Mouse (Mus musculus): ENCODE results near the gene Gm8909. TPM values are rescaled to one million over a fixed set of nuclear protein-coding genes. Genes with fewer than 3 reads are reported as not detected.
"Not testable (repeated sequence)": the region's sequence is repeated elsewhere in the genome, so short reads cannot be mapped to it uniquely, and the experiment has no call there.

Gm8909 gene
- polyA plus RNA-seq, 1 experiment from 2014 or later, result 0.25 TPM

- Histone ChIP-seq H3K4me1 (replicated peaks; ENCODE audit: control insufficient read depth, insufficient read depth, low read length) (no peaks in the 10 kb centered on the region), H3K36me3 (ENCODE audit: control insufficient read depth, insufficient read depth, low read length) (no peaks in the 10 kb centered on the region), H3K4me2 (no peak overlapping the region), H3K4me3 (ENCODE audit: low read depth, low read length) (no peak overlapping the region), H3K27ac (ENCODE audit: low read depth, low read length) (no peak overlapping the region), H3K9me3 (ENCODE audit: control insufficient read depth, low read length) (no peaks in the 10 kb centered on the region), H3K27me3 (replicated peaks; ENCODE audit: control insufficient read depth, insufficient read depth, low read length) (peaks cover 22% of the 10 kb centered on the region), H3K9ac (ENCODE audit: low read depth, low read length) (no peak overlapping the region)
- no peak for ATAC-seq (replicated peaks; ENCODE audit: low FRiP score)
- DNase-seq (ENCODE audit: low spot score), result no peak
- WGBS, result 54% methylated on average over 2 of the region's 2 CpGs
These were observed 24.0 kb upstream of the Gm8909 start for GRCm38 (mm10) chr17:36192371-36192770.

GRCm38 (mm10) chr17:36190169-36190507, 21.8 kb upstream of the Gm8909 start, which contains the start of gene H2-T3:
Gene H2-T3, minus strand, starts transcription at chr17:36190287.
- DNase-seq (ENCODE audit: low spot score) (no peak), ATAC-seq (replicated peaks; ENCODE audit: low FRiP score) (no peak)
- Histone ChIP-seq H3K9ac (ENCODE audit: low read depth, low read length) (no peak within 1 kb of the TSS), H3K9me3 (ENCODE audit: control insufficient read depth, low read length) (no peaks in the 10 kb centered on the region), H3K27ac (ENCODE audit: low read depth, low read length) (no peak within 1 kb of the TSS), H3K4me3 (ENCODE audit: low read depth, low read length) (no peak within 1 kb of the TSS), H3K36me3 (ENCODE audit: control insufficient read depth, insufficient read depth, low read length) (no peaks in the 10 kb centered on the region), H3K27me3 (replicated peaks; ENCODE audit: control insufficient read depth, insufficient read depth, low read length) (peaks cover 28% of the 10 kb centered on the region), H3K4me1 (replicated peaks; ENCODE audit: control insufficient read depth, insufficient read depth, low read length) (no peaks in the 10 kb centered on the region), H3K4me2 (no peak within 1 kb of the TSS)
- 64% methylated on average over 2 of the region's 2 CpGs for WGBS

- H3K27ac ChIP-seq (ENCODE audit: low read depth, low read length), result no peak overlapping the region
- no peak for DNase-seq (ENCODE audit: low spot score)
- H3K4me2 ChIP-seq, result no peak overlapping the region
- H3K4me3 ChIP-seq (ENCODE audit: low read depth, low read length), result no peak overlapping the region
- 31% methylated on average over 18 of the region's 18 CpGs for WGBS
- no peak overlapping the region for H3K9ac ChIP-seq (ENCODE audit: low read depth, low read length)
- no peak for ATAC-seq (replicated peaks; ENCODE audit: low FRiP score)
- H3K4me1 ChIP-seq (replicated peaks; ENCODE audit: control insufficient read depth, insufficient read depth, low read length), result no peaks in the 10 kb centered on the region
- peaks cover 28% of the 10 kb centered on the region for H3K27me3 ChIP-seq (replicated peaks; ENCODE audit: control insufficient read depth, insufficient read depth, low read length)
- no peaks in the 10 kb centered on the region for H3K36me3 ChIP-seq (ENCODE audit: control insufficient read depth, insufficient read depth, low read length)
- no peaks in the 10 kb centered on the region for H3K9me3 ChIP-seq (ENCODE audit: control insufficient read depth, low read length)
These were observed 21.3 kb upstream of the Gm8909 start for GRCm38 (mm10) chr17:36189491-36190168.

GRCm38 (mm10) chr17:36187540-36187939, 19.2 kb upstream of the Gm8909 start:
- H3K36me3 ChIP-seq (ENCODE audit: control insufficient read depth, insufficient read depth, low read length), result no peaks in the 10 kb centered on the region
- 38% methylated on average over 3 of the region's 3 CpGs for WGBS
- no peak for ATAC-seq (replicated peaks; ENCODE audit: low FRiP score)
- no peak overlapping the region for H3K9ac ChIP-seq (ENCODE audit: low read depth, low read length)
- no peaks in the 10 kb centered on the region for H3K4me1 ChIP-seq (replicated peaks; ENCODE audit: control insufficient read depth, insufficient read depth, low read length)
- H3K4me3 ChIP-seq (ENCODE audit: low read depth, low read length), result no peak overlapping the region
- H3K27me3 ChIP-seq (replicated peaks; ENCODE audit: control insufficient read depth, insufficient read depth, low read length), result peaks cover 31% of the 10 kb centered on the region
- DNase-seq (ENCODE audit: low spot score), result no peak
- H3K4me2 ChIP-seq, result no peak overlapping the region
- no peak overlapping the region for H3K27ac ChIP-seq (ENCODE audit: low read depth, low read length)
- H3K9me3 ChIP-seq (ENCODE audit: control insufficient read depth, low read length), result no peaks in the 10 kb centered on the region

- Histone ChIP-seq H3K9ac (ENCODE audit: low read depth, low read length) (no peak overlapping the region), H3K4me3 (ENCODE audit: low read depth, low read length) (no peak overlapping the region), H3K27me3 (replicated peaks; ENCODE audit: control insufficient read depth, insufficient read depth, low read length) (peaks cover 34% of the 10 kb centered on the region), H3K36me3 (ENCODE audit: control insufficient read depth, insufficient read depth, low read length) (no peaks in the 10 kb centered on the region), H3K27ac (ENCODE audit: low read depth, low read length) (no peak overlapping the region), H3K4me1 (replicated peaks; ENCODE audit: control insufficient read depth, insufficient read depth, low read length) (no peaks in the 10 kb centered on the region), H3K9me3 (ENCODE audit: control insufficient read depth, low read length) (no peaks in the 10 kb centered on the region), H3K4me2 (no peak overlapping the region)
- ATAC-seq (replicated peaks; ENCODE audit: low FRiP score) (no peak), DNase-seq (ENCODE audit: low spot score) (no peak)
- 73% methylated on average over 12 of the region's 12 CpGs for WGBS
These were observed 13.9 kb upstream of the Gm8909 start for GRCm38 (mm10) chr17:36182212-36182611.

- not testable (repeated sequence) for H3K4me1 ChIP-seq (replicated peaks; ENCODE audit: control insufficient read depth, insufficient read depth, low read length); DNase-seq (ENCODE audit: low spot score); H3K9ac ChIP-seq (ENCODE audit: low read depth, low read length); H3K9me3 ChIP-seq (ENCODE audit: control insufficient read depth, low read length); H3K4me3 ChIP-seq (ENCODE audit: low read depth, low read length); ATAC-seq (replicated peaks; ENCODE audit: low FRiP score); H3K36me3 ChIP-seq (ENCODE audit: control insufficient read depth, insufficient read depth, low read length); H3K27ac ChIP-seq (ENCODE audit: low read depth, low read length)
- peak overlapping the region; percentile 55 for H3K4me2 ChIP-seq
- peaks cover 28% of the 10 kb centered on the region for H3K27me3 ChIP-seq (replicated peaks; ENCODE audit: control insufficient read depth, insufficient read depth, low read length)
- 17% methylated on average over 10 of the region's 10 CpGs for WGBS
These were observed 11.1 kb upstream of the Gm8909 start for GRCm38 (mm10) chr17:36179446-36179845.

- not testable (repeated sequence) for H3K9me3 ChIP-seq (ENCODE audit: control insufficient read depth, low read length); ATAC-seq (replicated peaks; ENCODE audit: low FRiP score); H3K9ac ChIP-seq (ENCODE audit: low read depth, low read length); H3K4me1 ChIP-seq (replicated peaks; ENCODE audit: control insufficient read depth, insufficient read depth, low read length); H3K27ac ChIP-seq (ENCODE audit: low read depth, low read length); H3K36me3 ChIP-seq (ENCODE audit: control insufficient read depth, insufficient read depth, low read length)
- WGBS, result under 1% methylated on average over 40 of the region's 40 CpGs
- Histone ChIP-seq H3K27me3 (replicated peaks; ENCODE audit: control insufficient read depth, insufficient read depth, low read length) (peaks cover 30% of the 10 kb centered on the region), H3K4me3 (ENCODE audit: low read depth, low read length) (peak overlapping the region; percentile 28), H3K4me2 (peak overlapping the region; percentile 55)
- DNase-seq (ENCODE audit: low spot score), result peak; percentile 40
These were observed 10.6 kb upstream of the Gm8909 start for GRCm38 (mm10) chr17:36178938-36179337.

- H3K4me3 ChIP-seq (ENCODE audit: low read depth, low read length); H3K4me2 ChIP-seq; H3K4me1 ChIP-seq (replicated peaks; ENCODE audit: control insufficient read depth, insufficient read depth, low read length); H3K27ac ChIP-seq (ENCODE audit: low read depth, low read length); H3K36me3 ChIP-seq (ENCODE audit: control insufficient read depth, insufficient read depth, low read length); H3K9me3 ChIP-seq (ENCODE audit: control insufficient read depth, low read length); ATAC-seq (replicated peaks; ENCODE audit: low FRiP score); H3K9ac ChIP-seq (ENCODE audit: low read depth, low read length); DNase-seq (ENCODE audit: low spot score): not testable (repeated sequence)
- no CpG with 5 or more reads among the region's 2 CpGs for WGBS
- H3K27me3 ChIP-seq (replicated peaks; ENCODE audit: control insufficient read depth, insufficient read depth, low read length), result peaks cover 18% of the 10 kb centered on the region
These were observed 7.8 kb upstream of the Gm8909 start for GRCm38 (mm10) chr17:36176132-36176531.

GRCm38 (mm10) chr17:36170287-36170814, 2.0 kb upstream of the Gm8909 start:
- H3K9me3 ChIP-seq (ENCODE audit: control insufficient read depth, low read length), result no peaks in the 10 kb centered on the region
- H3K27ac ChIP-seq (ENCODE audit: low read depth, low read length), result no peak overlapping the region
- H3K9ac ChIP-seq (ENCODE audit: low read depth, low read length), result no peak overlapping the region
- DNase-seq (ENCODE audit: low spot score) (no peak), ATAC-seq (replicated peaks; ENCODE audit: low FRiP score) (no peak)
- H3K27me3 ChIP-seq (replicated peaks; ENCODE audit: control insufficient read depth, insufficient read depth, low read length), result peaks cover 42% of the 10 kb centered on the region
- H3K4me2 ChIP-seq, result no peak overlapping the region
- WGBS, result 34% methylated on average over 1 of the region's 1 CpGs
- H3K4me1 ChIP-seq (replicated peaks; ENCODE audit: control insufficient read depth, insufficient read depth, low read length), result 0 out of 2 replicates have a peak, but pooled peaks cover 3% of the 10 kb centered on the region
- no peaks in the 10 kb centered on the region for H3K36me3 ChIP-seq (ENCODE audit: control insufficient read depth, insufficient read depth, low read length)
- H3K4me3 ChIP-seq (ENCODE audit: low read depth, low read length), result no peak overlapping the region

Measured in liver, embryonic 11.5 days (tissue).